Mouse (Mus musculus) heart, adult 10 weeks (tissue): ENCODE results near the gene Fhl2. TPM values are rescaled to one million over a fixed set of nuclear protein-coding genes. Genes with fewer than 3 reads are reported as not detected.

Experiments
- polyA plus RNA-seq: library from polyadenylated mRNA; stranded (reverse); fragments of 350-450 nt; fragmentation: Illumina TruSeq; extraction: RNeasy Lipid Tissue Mini Kit (QIAGEN cat#74804); gene quantifications from one replicate; pipeline ENCODE4 v1.2.3, GENCODE M21; 2014; ENCODE audit warnings: low read depth, low replicate concordance

Fhl2 gene
- 2,048 TPM for polyA plus RNA-seq

GRCm38 (mm10) chr1:43196661-43197241 lies at the start of gene Fhl2:
Gene Fhl2 (minus strand): TSS chr1:43196984.

GRCm38 (mm10) chr1:43098031-43098984 lies 98.5 kb downstream of the Fhl2 start, which contains the start of the genes Tgfbrap1 and AI597479:
Gene Tgfbrap1 (minus strand): TSS chr1:43098637.
Gene AI597479 (plus strand): TSS chr1:43098710.

Other genes with a start within 250 kb of the Fhl2 start
- not detected for gene Gpr45, start 244.1 kb downstream of the Fhl2 start, polyA plus RNA-seq
- gene Tgfbrap1, start 98.3 kb downstream of the Fhl2 start, polyA plus RNA-seq, result 14.2 TPM
- 22.1 TPM for gene AI597479, start 98.3 kb downstream of the Fhl2 start, polyA plus RNA-seq
- gene Nck2, start 247.6 kb upstream of the Fhl2 start, polyA plus RNA-seq, result 8.4 TPM